Mouse (Mus musculus): ENCODE measurements at regions not wholly inside any gene's neighbourhood (a gene's known extent, or its start where the extent isn't known, plus 50 kb on each side); places are given as distances from the start of the nearest gene placed in this dataset.

GRCm38 (mm10) chr2:17832726-17833125, 101.5 kb upstream of the Nebl start:
- WGBS = 58% methylated on average over 3 of the region's 3 CpGs
- no peak for ATAC-seq (ENCODE audit: insufficient number of reproducible peaks, insufficient read depth, low FRiP score, low read depth)
- Histone ChIP-seq H3K9ac (ENCODE audit: low read length) (no peak overlapping the region), H3K4me3 (ENCODE audit: control insufficient read depth in 1 of 2, insufficient read depth in 1 of 2, low read depth in 1 of 2, low read length in 2 of 2) (no peak overlapping the region), H3K4me2 (ENCODE audit: low read length) (no peak overlapping the region), H3K9me3 (ENCODE audit: control insufficient read depth, low read length) (peaks cover 3% of the 10 kb centered on the region; the same call in 1 of the 2 replicates), H3K27me3 (ENCODE audit: control insufficient read depth, insufficient read depth, low read length) (no peaks in the 10 kb centered on the region), H3K27ac (replicated peaks in 1 of 2; ENCODE audit: control insufficient read depth in 1 of 2, insufficient read depth in 1 of 2, low read depth in 2 of 2, low read length in 2 of 2) (no peak overlapping the region), H3K36me3 (ENCODE audit: control insufficient read depth, insufficient read depth, low read length) (no peaks in the 10 kb centered on the region), H3K4me1 (ENCODE audit: control insufficient read depth in 2 of 2, insufficient read depth in 2 of 2, low read length in 2 of 2) (no peaks in the 10 kb centered on the region)

- Histone ChIP-seq H3K27me3 (ENCODE audit: control insufficient read depth, insufficient read depth, low read length) (no peaks in the 10 kb centered on the region), H3K4me3 (ENCODE audit: control insufficient read depth in 1 of 2, insufficient read depth in 1 of 2, low read depth in 1 of 2, low read length in 2 of 2) (no peak overlapping the region), H3K9ac (ENCODE audit: low read length) (no peak overlapping the region), H3K4me1 (ENCODE audit: control insufficient read depth in 2 of 2, insufficient read depth in 2 of 2, low read length in 2 of 2) (no peaks in the 10 kb centered on the region), H3K36me3 (ENCODE audit: control insufficient read depth, insufficient read depth, low read length) (no peaks in the 10 kb centered on the region), H3K9me3 (ENCODE audit: control insufficient read depth, low read length) (peaks cover 3% of the 10 kb centered on the region; the same call in 1 of the 2 replicates), H3K27ac (replicated peaks in 1 of 2; ENCODE audit: control insufficient read depth in 1 of 2, insufficient read depth in 1 of 2, low read depth in 2 of 2, low read length in 2 of 2) (no peak overlapping the region), H3K4me2 (ENCODE audit: low read length) (no peak overlapping the region)
- ATAC-seq (ENCODE audit: insufficient number of reproducible peaks, insufficient read depth, low FRiP score, low read depth) = no peak
- 77% methylated on average over 5 of the region's 5 CpGs for WGBS
Observed at GRCm38 (mm10) chr2:17830216-17830615, 99.0 kb upstream of the Nebl start.

- H3K36me3 ChIP-seq (ENCODE audit: control insufficient read depth, insufficient read depth, low read length) = no peaks in the 10 kb centered on the region
- WGBS = 82% methylated on average over 2 of the region's 2 CpGs
- no peak for ATAC-seq (ENCODE audit: insufficient number of reproducible peaks, insufficient read depth, low FRiP score, low read depth)
Observed at GRCm38 (mm10) chr2:17825271-17825670, 94.0 kb upstream of the Nebl start.

GRCm38 (mm10) chr2:17824176-17824575, 92.9 kb upstream of the Nebl start:
- H3K36me3 ChIP-seq (ENCODE audit: control insufficient read depth, insufficient read depth, low read length) = no peaks in the 10 kb centered on the region
- H3K9ac ChIP-seq (ENCODE audit: low read length) = no peak overlapping the region
- ATAC-seq (ENCODE audit: insufficient number of reproducible peaks, insufficient read depth, low FRiP score, low read depth) = no peak
- WGBS = 72% methylated on average over 5 of the region's 5 CpGs
- no peaks in the 10 kb centered on the region for H3K9me3 ChIP-seq (ENCODE audit: control insufficient read depth, low read length)
- H3K4me2 ChIP-seq (ENCODE audit: low read length) = no peak overlapping the region
- H3K27ac ChIP-seq (replicated peaks in 1 of 2; ENCODE audit: control insufficient read depth in 1 of 2, insufficient read depth in 1 of 2, low read depth in 2 of 2, low read length in 2 of 2) = no peak overlapping the region
- no peak overlapping the region for H3K4me3 ChIP-seq (ENCODE audit: control insufficient read depth in 1 of 2, insufficient read depth in 1 of 2, low read depth in 1 of 2, low read length in 2 of 2)
- no peaks in the 10 kb centered on the region for H3K4me1 ChIP-seq (ENCODE audit: control insufficient read depth in 2 of 2, insufficient read depth in 2 of 2, low read length in 2 of 2)
- H3K27me3 ChIP-seq (ENCODE audit: control insufficient read depth, insufficient read depth, low read length) = no peaks in the 10 kb centered on the region

More at GRCm38 (mm10) chr2:17825271-17825670, 94.0 kb upstream of the Nebl start:
- Histone ChIP-seq H3K27ac (replicated peaks in 1 of 2; ENCODE audit: control insufficient read depth in 1 of 2, insufficient read depth in 1 of 2, low read depth in 2 of 2, low read length in 2 of 2) (no peak overlapping the region), H3K27me3 (ENCODE audit: control insufficient read depth, insufficient read depth, low read length) (no peaks in the 10 kb centered on the region), H3K4me2 (ENCODE audit: low read length) (no peak overlapping the region), H3K9ac (ENCODE audit: low read length) (no peak overlapping the region), H3K9me3 (ENCODE audit: control insufficient read depth, low read length) (no peaks in the 10 kb centered on the region), H3K4me3 (ENCODE audit: control insufficient read depth in 1 of 2, insufficient read depth in 1 of 2, low read depth in 1 of 2, low read length in 2 of 2) (no peak overlapping the region), H3K4me1 (ENCODE audit: control insufficient read depth in 2 of 2, insufficient read depth in 2 of 2, low read length in 2 of 2) (no peaks in the 10 kb centered on the region)

GRCm38 (mm10) chr2:17822621-17823006, 91.3 kb upstream of the Nebl start:
- no peak for ATAC-seq (ENCODE audit: insufficient number of reproducible peaks, insufficient read depth, low FRiP score, low read depth)
- Histone ChIP-seq H3K9me3 (ENCODE audit: control insufficient read depth, low read length) (no peaks in the 10 kb centered on the region), H3K4me3 (ENCODE audit: control insufficient read depth in 1 of 2, insufficient read depth in 1 of 2, low read depth in 1 of 2, low read length in 2 of 2) (no peak overlapping the region), H3K36me3 (ENCODE audit: control insufficient read depth, insufficient read depth, low read length) (no peaks in the 10 kb centered on the region), H3K9ac (ENCODE audit: low read length) (no peak overlapping the region), H3K4me1 (ENCODE audit: control insufficient read depth in 2 of 2, insufficient read depth in 2 of 2, low read length in 2 of 2) (no peaks in the 10 kb centered on the region), H3K4me2 (ENCODE audit: low read length) (no peak overlapping the region), H3K27ac (replicated peaks in 1 of 2; ENCODE audit: control insufficient read depth in 1 of 2, insufficient read depth in 1 of 2, low read depth in 2 of 2, low read length in 2 of 2) (no peak overlapping the region), H3K27me3 (ENCODE audit: control insufficient read depth, insufficient read depth, low read length) (no peaks in the 10 kb centered on the region)
- WGBS = 85% methylated on average over 4 of the region's 4 CpGs

GRCm38 (mm10) chr2:17821878-17822620, 90.8 kb upstream of the Nebl start:
- Histone ChIP-seq H3K4me1 (ENCODE audit: control insufficient read depth in 2 of 2, insufficient read depth in 2 of 2, low read length in 2 of 2) (no peaks in the 10 kb centered on the region), H3K27me3 (ENCODE audit: control insufficient read depth, insufficient read depth, low read length) (no peaks in the 10 kb centered on the region), H3K4me2 (ENCODE audit: low read length) (no peak overlapping the region)

GRCm38 (mm10) chr2:17811943-17812670, 80.8 kb upstream of the Nebl start:
- 39% methylated on average over 7 of the region's 7 CpGs for WGBS
- Histone ChIP-seq H3K4me2 (ENCODE audit: low read length) (no peak overlapping the region), H3K27ac (replicated peaks in 1 of 2; ENCODE audit: control insufficient read depth in 1 of 2, insufficient read depth in 1 of 2, low read depth in 2 of 2, low read length in 2 of 2) (no peak overlapping the region), H3K27me3 (ENCODE audit: control insufficient read depth, insufficient read depth, low read length) (no peaks in the 10 kb centered on the region), H3K9ac (ENCODE audit: low read length) (no peak overlapping the region), H3K4me1 (ENCODE audit: control insufficient read depth in 2 of 2, insufficient read depth in 2 of 2, low read length in 2 of 2) (peaks cover 2 to 10% of the 10 kb centered on the region in 2 experiments; a peak in 2 of 4 replicates), H3K9me3 (ENCODE audit: control insufficient read depth, low read length) (no peaks in the 10 kb centered on the region), H3K36me3 (ENCODE audit: control insufficient read depth, insufficient read depth, low read length) (no peaks in the 10 kb centered on the region), H3K4me3 (ENCODE audit: control insufficient read depth in 1 of 2, insufficient read depth in 1 of 2, low read depth in 1 of 2, low read length in 2 of 2) (no peak overlapping the region)
- no peak for ATAC-seq (ENCODE audit: insufficient number of reproducible peaks, insufficient read depth, low FRiP score, low read depth)

More at GRCm38 (mm10) chr2:17821878-17822620, 90.8 kb upstream of the Nebl start:
- H3K9me3 ChIP-seq (ENCODE audit: control insufficient read depth, low read length) = no peaks in the 10 kb centered on the region
- H3K4me3 ChIP-seq (ENCODE audit: control insufficient read depth in 1 of 2, insufficient read depth in 1 of 2, low read depth in 1 of 2, low read length in 2 of 2) = no peak overlapping the region
- H3K27ac ChIP-seq (replicated peaks in 1 of 2; ENCODE audit: control insufficient read depth in 1 of 2, insufficient read depth in 1 of 2, low read depth in 2 of 2, low read length in 2 of 2) = no peak overlapping the region
- no peak overlapping the region for H3K9ac ChIP-seq (ENCODE audit: low read length)
- ATAC-seq (ENCODE audit: insufficient number of reproducible peaks, insufficient read depth, low FRiP score, low read depth) = no peak
- H3K36me3 ChIP-seq (ENCODE audit: control insufficient read depth, insufficient read depth, low read length) = no peaks in the 10 kb centered on the region
- WGBS = 85% methylated on average over 13 of the region's 13 CpGs

Data from heart, embryonic 14.5 days (tissue).